8 mouse cellular contexts compared by ENCODE assay signal in genomic region chr5:149031199-149031750, GRCm38 (mm10). TPM values are rescaled to one million over a fixed set of nuclear protein-coding genes. Genes with fewer than 3 reads are reported as not detected.
DNase-seq lines count a peak whose midpoint lies in the region; ATAC-seq lines count a peak whose summit lies in the region.

No protein-coding gene starts in this region.

- peak overlapping the region; percentile 44 for H3K4me3 ChIP-seq in embryonic facial prominence, embryonic 13.5 days
- peak overlapping the region; percentile 59 for H3K4me3 ChIP-seq in heart, embryonic 10.5 days
- peak overlapping the region; percentile 55 for H3K4me3 ChIP-seq in liver, embryonic 15.5 days (replicated peaks)
- peak overlapping the region; percentile 27 for H3K4me3 ChIP-seq in neural tube, embryonic 11.5 days (ENCODE audit: low read depth, low read length)
- peak overlapping the region; percentile 44 for H3K4me3 ChIP-seq in stomach, embryonic 15.5 days (replicated peaks)

- peak; percentile 70 for ATAC-seq in embryonic facial prominence, embryonic 13.5 days (ENCODE audit: insufficient number of reproducible peaks, insufficient read depth, low FRiP score, low TSS enrichment, low read depth)
- peak; percentile 60 for ATAC-seq in liver, embryonic 15.5 days (ENCODE audit: insufficient read depth)
- ATAC-seq in neural tube, embryonic 11.5 days (ENCODE audit: insufficient read depth, low FRiP score, low TSS enrichment), result peak; percentile 64
- peak; percentile 86 for ATAC-seq in stomach, embryonic 15.5 days (ENCODE audit: insufficient read depth, low FRiP score, low read depth)

- H3K4me2 ChIP-seq in embryonic facial prominence, embryonic 13.5 days, result peak overlapping the region; percentile 71
- peak overlapping the region; percentile 78 for H3K4me2 ChIP-seq in liver, embryonic 15.5 days
- peak overlapping the region; percentile 61 for H3K4me2 ChIP-seq in neural tube, embryonic 11.5 days (ENCODE audit: low read depth)
- H3K4me2 ChIP-seq in stomach, embryonic 15.5 days, result peak overlapping the region; percentile 76

- H3K9me3 ChIP-seq in embryonic facial prominence, embryonic 13.5 days, result no peaks in the 10 kb centered on the region
- no peaks in the 10 kb centered on the region for H3K9me3 ChIP-seq in heart, embryonic 10.5 days
- no peaks in the 10 kb centered on the region for H3K9me3 ChIP-seq in liver, embryonic 15.5 days (replicated peaks)
- no peaks in the 10 kb centered on the region for H3K9me3 ChIP-seq in neural tube, embryonic 11.5 days (ENCODE audit: control insufficient read depth, low read length)
- H3K9me3 ChIP-seq in stomach, embryonic 15.5 days, result no peaks in the 10 kb centered on the region

- DNase-seq in 416B (ENCODE audit: low read depth), result peak; percentile 89
- peak; percentile 53 for DNase-seq in adrenal gland, adult 8-10 months
- peak; percentile 85 for DNase-seq in heart, embryonic 10.5 days (ENCODE audit: low spot score)
- peak; percentile 66 for DNase-seq in kidney, adult 9 months
- DNase-seq in neural tube, embryonic 11.5 days (ENCODE audit: low spot score), result peak; percentile 70

- 3% methylated on average over 30 of the region's 30 CpGs for WGBS in embryonic facial prominence, embryonic 13.5 days
- 5% methylated on average over 30 of the region's 30 CpGs for WGBS in heart, embryonic 10.5 days
- WGBS in liver, embryonic 15.5 days (ENCODE audit: insufficient replicate concordance), result 3% methylated on average over 30 of the region's 30 CpGs
- WGBS in neural tube, embryonic 11.5 days, result 5% methylated on average over 30 of the region's 30 CpGs
- 4% methylated on average over 30 of the region's 30 CpGs for WGBS in stomach, embryonic 15.5 days

- H3K27me3 ChIP-seq in embryonic facial prominence, embryonic 13.5 days, result no peaks in the 10 kb centered on the region
- 0 out of 2 replicates have a peak, but pooled peaks cover 3% of the 10 kb centered on the region for H3K27me3 ChIP-seq in heart, embryonic 10.5 days (ENCODE audit: insufficient read depth, poor library complexity, severe bottlenecking)
- no peaks in the 10 kb centered on the region for H3K27me3 ChIP-seq in liver, embryonic 15.5 days
- H3K27me3 ChIP-seq in neural tube, embryonic 11.5 days (ENCODE audit: control insufficient read depth, insufficient read depth, low read length), result no peaks in the 10 kb centered on the region
- no peaks in the 10 kb centered on the region for H3K27me3 ChIP-seq in stomach, embryonic 15.5 days (replicated peaks)

- H3K27ac ChIP-seq in embryonic facial prominence, embryonic 13.5 days, result peak overlapping the region; percentile 90
- H3K27ac ChIP-seq in heart, embryonic 10.5 days, result peak overlapping the region; percentile 92
- peak overlapping the region; percentile 73 for H3K27ac ChIP-seq in liver, embryonic 15.5 days (replicated peaks)
- H3K27ac ChIP-seq in neural tube, embryonic 11.5 days (ENCODE audit: low read depth, low read length), result peak overlapping the region; percentile 28; the same call in 1 of the 2 replicates
- H3K27ac ChIP-seq in stomach, embryonic 15.5 days, result peak overlapping the region; percentile 92

- peaks cover 32% of the 10 kb centered on the region for H3K4me1 ChIP-seq in embryonic facial prominence, embryonic 13.5 days
- H3K4me1 ChIP-seq in heart, embryonic 10.5 days, result peaks cover 27% of the 10 kb centered on the region
- peaks cover 30% of the 10 kb centered on the region for H3K4me1 ChIP-seq in liver, embryonic 15.5 days (replicated peaks)
- H3K4me1 ChIP-seq in neural tube, embryonic 11.5 days (ENCODE audit: control insufficient read depth, insufficient read depth, low read length), result peaks cover 11% of the 10 kb centered on the region
- H3K4me1 ChIP-seq in stomach, embryonic 15.5 days, result peaks cover 18% of the 10 kb centered on the region

- H3K9ac ChIP-seq in embryonic facial prominence, embryonic 13.5 days, result peak overlapping the region; percentile 73
- peak overlapping the region; percentile 60 for H3K9ac ChIP-seq in liver, embryonic 15.5 days
- H3K9ac ChIP-seq in neural tube, embryonic 11.5 days (ENCODE audit: low read length), result peak overlapping the region; percentile 76
- H3K9ac ChIP-seq in stomach, embryonic 15.5 days, result peak overlapping the region; percentile 32; the same call in 1 of the 2 replicates

- H3K36me3 ChIP-seq in embryonic facial prominence, embryonic 13.5 days, result no peaks in the 10 kb centered on the region
- H3K36me3 ChIP-seq in heart, embryonic 10.5 days, result no peaks in the 10 kb centered on the region
- no peaks in the 10 kb centered on the region for H3K36me3 ChIP-seq in liver, embryonic 15.5 days (replicated peaks)
- H3K36me3 ChIP-seq in neural tube, embryonic 11.5 days (ENCODE audit: control insufficient read depth, insufficient read depth, low read length), result no peaks in the 10 kb centered on the region
- H3K36me3 ChIP-seq in stomach, embryonic 15.5 days, result no peaks in the 10 kb centered on the region

RNA-seq across cellular contexts. Expression of gene Gm42791, which starts 36.3 kb away (rescaled TPM):
- total RNA-seq in adrenal gland, adult 8-10 months (2022), result 1 to 10 TPM; 1.7 to 6.9 (median 5.2) TPM
- 1.6 and 2.4 TPM in 2 replicates for polyA plus RNA-seq in embryonic facial prominence, embryonic 13.5 days (2015; fragmentation: Nextera tagmentation; extraction: Ambion mirVana)
- polyA plus RNA-seq in heart, embryonic 10.5 days (2016; fragmentation: Nextera tagmentation; extraction: Ambion mirVana), result 0.57 and 2.6 TPM in 2 replicates
- polyA plus RNA-seq in liver, embryonic 15.5 days (2015; fragmentation: Nextera tagmentation; extraction: Ambion mirVana), result 1.1 TPM in 1 of 2 replicates, not detected in the other
- polyA plus RNA-seq in neural tube, embryonic 11.5 days (2014; fragmentation: Nextera tagmentation; extraction: Ambion mirVana), result 0.50 and 2.0 TPM in 2 replicates
- polyA plus RNA-seq in stomach, embryonic 15.5 days (2015; fragmentation: Nextera tagmentation; extraction: Ambion mirVana), result 0.67 and 0.80 TPM in 2 replicates

Comparison
In these comparisons a context has a peak if more than half of its experiments do, and no peak if none do; other contexts are left out.
1. Peak in every context shown above with its lines: DNase-seq, ATAC-seq, H3K4me3 ChIP-seq and H3K27ac ChIP-seq.
2. H3K27ac ChIP-seq: peak in every context shown above with its lines; median percentile 92 in heart, embryonic 10.5 days; 92 in stomach, embryonic 15.5 days; 90 in embryonic facial prominence, embryonic 13.5 days; 73 in liver, embryonic 15.5 days; 28 in neural tube, embryonic 11.5 days.